Mouse (Mus musculus) natural killer cell, adult 2 months (primary cell): ENCODE results near the gene Btn1a1.

Experiments
- DNase-seq, 2 experiments: peaks; one replicate each; pipeline ENCODE4 v3.0.0; 2022; ENCODE audit warnings: low spot score in 2 of 2

The Btn1a1 gene

GRCm38 (mm10) chr13:23438521-23438920 is 27.2 kb downstream of the Btn1a1 start:
- peak; percentile 56 to 67 for DNase-seq

- peak; percentile 87 to 90 for DNase-seq
Measured at GRCm38 (mm10) chr13:23437908-23438307, 27.8 kb downstream of the Btn1a1 start.

GRCm38 (mm10) chr13:23436861-23437822 is 28.6 kb downstream of the Btn1a1 start:
- DNase-seq = peak; percentile 65 to 73

GRCm38 (mm10) chr13:23436231-23436661 is 29.5 kb downstream of the Btn1a1 start:
- peak; percentile 59 to 68 for DNase-seq

GRCm38 (mm10) chr13:23435676-23436075 is 30.0 kb downstream of the Btn1a1 start:
- DNase-seq = no peak

GRCm38 (mm10) chr13:23435241-23435640 is 30.5 kb downstream of the Btn1a1 start:
- DNase-seq = no peak

GRCm38 (mm10) chr13:23434426-23434825 is 31.3 kb downstream of the Btn1a1 start:
- DNase-seq = no peak

- DNase-seq = no peak
Measured at GRCm38 (mm10) chr13:23433801-23434200, 31.9 kb downstream of the Btn1a1 start.

GRCm38 (mm10) chr13:23433206-23433605 is 32.5 kb downstream of the Btn1a1 start:
- DNase-seq = no peak

GRCm38 (mm10) chr13:23432562-23433201 is 33.0 kb downstream of the Btn1a1 start:
- peak; percentile 95 to 96 for DNase-seq

GRCm38 (mm10) chr13:23431351-23431771 is 34.3 kb downstream of the Btn1a1 start:
- peak; percentile 83 to 89 for DNase-seq

GRCm38 (mm10) chr13:23430734-23431133 is 35.0 kb downstream of the Btn1a1 start:
- peak; percentile 71 to 81 for DNase-seq

GRCm38 (mm10) chr13:23429771-23430380 is 35.8 kb downstream of the Btn1a1 start:
- no peak for DNase-seq

GRCm38 (mm10) chr13:23428166-23428993 is 37.3 kb downstream of the Btn1a1 start:
- no peak for DNase-seq

- no peak for DNase-seq
Measured at GRCm38 (mm10) chr13:23427401-23427910, 38.2 kb downstream of the Btn1a1 start.

GRCm38 (mm10) chr13:23426922-23427321 is 38.8 kb downstream of the Btn1a1 start:
- peak in 1 of 2 experiments; percentile 41 for DNase-seq

GRCm38 (mm10) chr13:23426335-23426734 is 39.4 kb downstream of the Btn1a1 start:
- no peak for DNase-seq

GRCm38 (mm10) chr13:23425505-23425904 is 40.2 kb downstream of the Btn1a1 start:
- peak; percentile 56 to 65 for DNase-seq

- DNase-seq = peak; percentile 88 to 92
Measured at GRCm38 (mm10) chr13:23424494-23425325, 41.0 kb downstream of the Btn1a1 start.

GRCm38 (mm10) chr13:23424052-23424380 is 41.7 kb downstream of the Btn1a1 start:
- no peak for DNase-seq
